Mouse (Mus musculus) liver, postnatal 0 days (tissue): ENCODE data around the gene Gli2. TPM values are rescaled to one million over a fixed set of nuclear protein-coding genes. Genes with fewer than 3 reads are reported as not detected.

Source experiments
- ATAC-seq: fragments of 200-750 bp; cut with Nextera tagmentation; 2 replicates; pipeline ENCODE4 v1.8.0; 2017; ENCODE audit warnings: mild to moderate bottlenecking, moderate library complexity
- DNase-seq: peaks from one replicate; pipeline ENCODE4 v3.0.0-alpha.2; 2016
- H3K27ac ChIP-seq: fragments of 300-500 bp; sonication (generic); 2 replicates; pipeline ENCODE4 v1.5.1; 2014; ENCODE audit warnings: antibody characterized with exemption, moderate library complexity, mild to moderate bottlenecking, low read depth
- H3K27me3 ChIP-seq: fragments of 300-500 bp; sonication (generic); 2 replicates; pipeline ENCODE4 v1.6.1; 2014; ENCODE audit warnings: low read length, control low read depth, mixed read lengths; ENCODE audit not compliant: insufficient read depth
- H3K36me3 ChIP-seq: fragments of 300-500 bp; sonication (generic); replicated peaks from 2 replicates; pipeline ENCODE4 v1.6.1; 2014; ENCODE audit warnings: mild to moderate bottlenecking, control low read depth, low read length, moderate library complexity, mixed read lengths; ENCODE audit not compliant: insufficient read depth
- H3K4me1 ChIP-seq: fragments of 300-500 bp; sonication (generic); 2 replicates; pipeline ENCODE4 v1.6.1; 2014; ENCODE audit warnings: antibody characterized with exemption, mild to moderate bottlenecking, control low read depth; ENCODE audit not compliant: insufficient read depth
- H3K4me2 ChIP-seq: fragments of 300-500 bp; sonication (generic); 2 replicates; pipeline ENCODE4 v1.6.1; 2014; ENCODE audit warnings: low read depth, mild to moderate bottlenecking, low read length, moderate library complexity, mixed read lengths
- H3K4me3 ChIP-seq: fragments of 300-500 bp; sonication (generic); 2 replicates; pipeline ENCODE4 v1.5.1; 2014; ENCODE audit warnings: low read depth, low read length
- H3K9ac ChIP-seq: fragments of 300-500 bp; sonication (generic); replicated peaks from 2 replicates; pipeline ENCODE4 v1.6.1; 2014; ENCODE audit warnings: mild to moderate bottlenecking, moderate library complexity
- H3K9me3 ChIP-seq: fragments of 300-500 bp; sonication (generic); 2 replicates; pipeline ENCODE4 v1.6.1; 2016; ENCODE audit warnings: mild to moderate bottlenecking, control low read depth, low read length, mixed read lengths
- CTCF ChIP-seq: sonication (generic); IDR thresholded peaks from 2 replicates; pipeline ENCODE4 v1.5.1; 2016; ENCODE audit warnings: antibody characterized with exemption, low read depth
- EP300 ChIP-seq: IDR thresholded peaks from 2 replicates; pipeline ENCODE4 v1.6.1; 2016; ENCODE audit warnings: antibody characterized with exemption, low read depth, mild to moderate bottlenecking
- WGBS: fragments of 180-500 bp; shearing (Covaris S2); extraction: QIAGEN DNeasy Blood & Tissue Kit; methylation state at CpG from one replicate; pipeline ENCODE4 v1.1.7; 2014; ENCODE audit not compliant: insufficient replicate concordance; 5-methylcytosine and 5-hydroxymethylcytosine counted together
- polyA plus RNA-seq: library from polyadenylated mRNA; unstranded; fragments of >200 nt; fragmentation: Nextera tagmentation; extraction: Ambion mirVana; gene quantifications from 2 replicates; pipeline ENCODE4 v1.2.1, GENCODE M21; 2015

Gli2 gene
- polyA plus RNA-seq, 1 experiment from 2014 or later: 0.27 TPM

DNA sequence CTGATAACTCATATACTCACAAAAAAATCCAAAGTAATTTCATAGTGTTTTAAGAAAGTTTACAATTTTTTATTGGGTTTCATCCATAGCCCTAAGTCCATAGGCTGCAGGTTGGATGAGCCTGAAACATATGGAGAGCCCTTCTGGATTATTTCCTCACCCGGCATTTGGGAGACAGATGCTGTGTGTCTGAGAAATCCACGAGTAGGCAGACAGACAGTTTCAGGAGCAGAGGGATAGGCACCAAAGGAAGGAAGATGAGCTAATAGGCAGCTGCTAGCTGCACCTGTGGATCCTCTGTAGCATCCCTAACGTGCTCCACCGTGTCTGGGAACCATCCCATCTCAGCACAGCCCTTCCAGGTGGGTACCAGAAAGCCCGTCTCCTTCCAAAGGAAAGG is 251.3 kb downstream of the Gli2 start:
- DNase-seq (no peak), ATAC-seq (no peak)
- Histone ChIP-seq H3K9me3 (peaks cover 2% of the 10 kb centered on the region), H3K4me2 (no peak overlapping the region), H3K4me3 (no peak overlapping the region), H3K4me1 (no peaks in the 10 kb centered on the region), H3K9ac (no peak overlapping the region), H3K27ac (no peak overlapping the region), H3K27me3 (no peaks in the 10 kb centered on the region), H3K36me3 (no peaks in the 10 kb centered on the region)
- TF ChIP-seq CTCF (no peak), EP300 (no peak)
- 75% methylated on average over 5 of the region's 5 CpGs for WGBS

DNA sequence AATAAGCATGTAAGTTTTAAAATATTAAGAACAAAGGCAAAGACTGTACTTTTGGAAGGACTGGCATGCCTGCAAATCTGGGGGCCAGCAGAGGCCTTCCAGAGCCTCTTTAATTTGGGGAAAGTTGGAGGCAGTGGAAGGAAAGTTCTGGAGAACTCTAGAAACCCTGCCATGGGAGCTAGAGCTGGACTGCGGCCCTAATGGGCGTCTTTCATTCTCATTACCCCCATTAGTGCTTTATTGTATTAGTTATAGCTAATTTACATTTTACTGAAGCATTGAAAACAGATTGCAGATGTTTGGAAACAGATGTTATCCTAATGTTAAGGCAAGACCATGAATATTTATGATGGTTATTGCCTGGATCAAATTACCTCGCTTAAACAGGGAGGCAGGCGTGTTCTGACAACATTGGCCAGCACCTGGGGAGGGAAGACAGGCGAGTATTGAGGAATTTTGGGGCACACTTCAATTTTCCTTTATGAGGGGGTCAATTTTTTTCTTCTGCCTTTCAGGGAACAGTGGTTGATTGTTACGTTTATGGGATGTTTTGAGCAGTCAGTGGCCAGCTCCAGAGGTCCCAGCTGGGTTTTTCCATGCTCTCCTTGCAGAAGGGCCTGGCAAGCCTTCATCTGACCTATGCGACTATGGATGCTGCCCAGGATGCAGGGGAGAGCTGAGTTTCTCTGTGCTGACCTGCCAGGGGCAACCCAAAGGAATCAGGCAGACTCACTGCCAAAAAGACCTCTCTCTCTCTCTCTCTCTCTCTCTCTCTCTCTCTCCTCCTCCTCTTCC is 253.9 kb downstream of the Gli2 start:
- WGBS: 70% methylated on average over 7 of the region's 7 CpGs
- Histone ChIP-seq H3K4me1 (no peaks in the 10 kb centered on the region), H3K9ac (no peak overlapping the region), H3K4me2 (no peak overlapping the region), H3K4me3 (no peak overlapping the region), H3K9me3 (peaks cover 6% of the 10 kb centered on the region), H3K27ac (no peak overlapping the region), H3K27me3 (no peaks in the 10 kb centered on the region), H3K36me3 (no peaks in the 10 kb centered on the region)
- no peak for ATAC-seq
- TF ChIP-seq CTCF (no peak), EP300 (no peak)
- no peak for DNase-seq

DNA sequence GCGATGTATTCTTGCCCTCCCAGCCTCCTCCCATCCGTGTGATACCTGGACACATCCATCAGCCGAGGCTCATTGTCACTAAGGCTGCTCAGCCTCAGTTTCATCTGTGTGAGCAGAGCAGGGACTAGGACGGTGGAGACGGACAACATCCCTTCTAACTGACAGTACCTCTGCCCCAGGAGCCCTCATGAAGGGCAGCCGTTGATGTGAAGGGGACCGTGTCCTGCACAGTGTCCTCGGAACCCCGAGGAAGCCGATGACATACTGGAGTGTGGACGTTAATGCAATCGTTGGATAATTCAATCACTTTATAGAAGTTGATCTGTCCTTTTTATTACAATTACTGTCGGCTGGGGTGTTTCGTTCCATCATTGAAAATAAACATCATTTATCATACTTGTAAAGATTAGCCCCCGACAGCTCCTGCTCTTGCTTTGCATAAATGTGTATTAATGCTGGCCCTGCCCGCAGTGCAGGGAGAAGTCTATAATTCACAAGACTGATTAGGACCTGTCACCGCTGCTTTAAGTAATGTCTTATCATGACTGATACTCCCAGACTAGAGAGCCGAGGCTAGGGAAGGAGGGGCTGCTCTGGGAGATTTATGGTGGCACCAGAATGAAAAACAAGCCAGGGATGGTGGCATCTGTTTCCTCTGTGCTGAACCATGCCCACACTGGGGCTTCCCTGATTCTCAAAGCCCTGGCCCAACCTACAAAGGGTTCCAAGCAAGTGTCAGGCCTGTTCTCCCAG is 257.8 kb downstream of the Gli2 start:
- DNase-seq (no peak), ATAC-seq (no peak)
- Histone ChIP-seq H3K9me3 (peaks cover 6% of the 10 kb centered on the region), H3K4me2 (no peak overlapping the region), H3K4me3 (no peak overlapping the region), H3K27ac (no peak overlapping the region), H3K9ac (no peak overlapping the region), H3K4me1 (no peaks in the 10 kb centered on the region), H3K27me3 (no peaks in the 10 kb centered on the region), H3K36me3 (no peaks in the 10 kb centered on the region)
- TF ChIP-seq CTCF (no peak), EP300 (no peak)
- 70% methylated on average over 18 of the region's 18 CpGs for WGBS

DNA sequence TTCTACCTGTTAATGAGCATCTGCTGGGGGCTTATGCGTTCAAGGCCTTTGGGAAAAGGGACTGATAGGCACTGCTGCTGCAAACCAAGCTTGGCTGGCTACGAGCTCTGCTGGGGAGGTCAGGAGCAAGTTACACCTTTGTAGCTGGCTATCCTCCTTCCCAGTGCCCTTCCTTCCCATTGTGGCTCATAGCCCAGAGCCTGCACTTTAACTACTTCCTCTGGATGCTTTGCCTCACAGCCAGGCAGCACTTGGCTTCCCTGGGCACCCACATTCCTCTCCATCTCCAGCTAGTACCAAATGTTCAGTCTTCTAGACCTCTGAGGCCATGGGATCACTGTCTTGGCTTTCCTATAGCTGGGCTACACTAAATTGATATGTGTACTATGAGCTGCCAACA is 263.5 kb downstream of the Gli2 start:
- Histone ChIP-seq H3K36me3 (no peaks in the 10 kb centered on the region), H3K27me3 (no peaks in the 10 kb centered on the region), H3K4me3 (no peak overlapping the region), H3K27ac (no peak overlapping the region), H3K9me3 (no peaks in the 10 kb centered on the region), H3K9ac (no peak overlapping the region), H3K4me2 (no peak overlapping the region), H3K4me1 (no peaks in the 10 kb centered on the region)
- TF ChIP-seq EP300: no peak
- TF ChIP-seq CTCF: no peak
- WGBS: 75% methylated on average over 2 of the region's 2 CpGs
- DNase-seq (no peak), ATAC-seq (no peak)

DNA sequence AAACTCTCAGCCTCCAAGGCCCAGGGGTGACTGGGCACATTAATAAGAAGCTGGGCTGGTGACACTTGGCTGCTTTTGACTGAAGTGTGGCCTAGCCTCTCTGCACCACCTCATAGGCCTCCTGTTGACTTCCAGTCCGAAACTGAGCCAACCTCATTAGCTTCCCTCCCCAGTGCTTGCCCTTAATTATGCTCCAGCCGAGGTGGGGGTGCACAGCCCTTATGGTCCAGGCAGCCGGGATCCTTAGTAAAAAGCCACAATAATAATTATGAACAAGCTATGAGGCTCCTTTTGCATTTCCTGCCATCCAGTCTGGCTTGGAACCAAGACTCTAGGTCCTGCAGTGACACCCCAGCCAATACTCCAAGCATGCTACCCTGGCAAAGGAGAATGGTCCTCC is 264.0 kb downstream of the Gli2 start:
- no peak overlapping the region for H3K4me3 ChIP-seq
- TF ChIP-seq EP300: no peak
- no peak for TF ChIP-seq CTCF
- no peaks in the 10 kb centered on the region for H3K36me3 ChIP-seq
- DNase-seq (no peak), ATAC-seq (no peak)
- H3K4me1 ChIP-seq: no peaks in the 10 kb centered on the region
- no peak overlapping the region for H3K4me2 ChIP-seq
- H3K9me3 ChIP-seq: no peaks in the 10 kb centered on the region
- no peaks in the 10 kb centered on the region for H3K27me3 ChIP-seq
- WGBS: 56% methylated on average over 3 of the region's 3 CpGs
- H3K27ac ChIP-seq: no peak overlapping the region
- H3K9ac ChIP-seq: no peak overlapping the region

DNA sequence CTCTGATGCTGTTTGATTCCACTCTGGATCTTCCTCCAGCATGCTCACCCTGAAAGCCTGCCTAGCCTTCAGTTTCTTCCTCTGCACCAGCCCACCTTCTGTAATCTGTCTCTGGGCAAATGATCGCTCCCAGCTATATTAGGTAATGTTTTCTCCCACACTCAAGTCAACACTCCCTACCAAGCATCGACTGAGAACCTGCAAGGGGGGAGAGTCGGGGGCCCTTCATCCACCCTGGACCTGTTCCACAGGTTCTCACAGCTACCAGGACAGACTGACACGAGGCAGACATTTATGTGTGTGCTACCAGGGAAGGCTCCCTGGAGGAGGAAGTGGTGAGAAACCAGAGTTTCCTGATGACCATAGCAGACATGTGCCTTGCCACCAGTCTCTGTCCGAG is 264.6 kb downstream of the Gli2 start:
- TF ChIP-seq EP300 (no peak), CTCF (no peak)
- Histone ChIP-seq H3K27me3 (no peaks in the 10 kb centered on the region), H3K27ac (no peak overlapping the region), H3K4me3 (no peak overlapping the region), H3K9ac (no peak overlapping the region), H3K36me3 (no peaks in the 10 kb centered on the region), H3K4me2 (no peak overlapping the region), H3K9me3 (no peaks in the 10 kb centered on the region), H3K4me1 (no peaks in the 10 kb centered on the region)
- DNase-seq (no peak), ATAC-seq (no peak)
- WGBS: 40% methylated on average over 5 of the region's 5 CpGs
